Mouse (Mus musculus) inflammation-experienced regulatory T-cells, adult 16 weeks (primary cell): ENCODE data around the gene Serf1. TPM values are rescaled to one million over a fixed set of nuclear protein-coding genes. Genes with fewer than 3 reads are reported as not detected.

Experiments
- polyA plus RNA-seq: library from polyadenylated mRNA; unstranded; fragments of 100-300 nt; shearing (Covaris generic); gene quantifications from one replicate; pipeline ENCODE4 v1.2.1, GENCODE M21; 2017

The Serf1 gene
- 4.5 TPM for polyA plus RNA-seq

DNA sequence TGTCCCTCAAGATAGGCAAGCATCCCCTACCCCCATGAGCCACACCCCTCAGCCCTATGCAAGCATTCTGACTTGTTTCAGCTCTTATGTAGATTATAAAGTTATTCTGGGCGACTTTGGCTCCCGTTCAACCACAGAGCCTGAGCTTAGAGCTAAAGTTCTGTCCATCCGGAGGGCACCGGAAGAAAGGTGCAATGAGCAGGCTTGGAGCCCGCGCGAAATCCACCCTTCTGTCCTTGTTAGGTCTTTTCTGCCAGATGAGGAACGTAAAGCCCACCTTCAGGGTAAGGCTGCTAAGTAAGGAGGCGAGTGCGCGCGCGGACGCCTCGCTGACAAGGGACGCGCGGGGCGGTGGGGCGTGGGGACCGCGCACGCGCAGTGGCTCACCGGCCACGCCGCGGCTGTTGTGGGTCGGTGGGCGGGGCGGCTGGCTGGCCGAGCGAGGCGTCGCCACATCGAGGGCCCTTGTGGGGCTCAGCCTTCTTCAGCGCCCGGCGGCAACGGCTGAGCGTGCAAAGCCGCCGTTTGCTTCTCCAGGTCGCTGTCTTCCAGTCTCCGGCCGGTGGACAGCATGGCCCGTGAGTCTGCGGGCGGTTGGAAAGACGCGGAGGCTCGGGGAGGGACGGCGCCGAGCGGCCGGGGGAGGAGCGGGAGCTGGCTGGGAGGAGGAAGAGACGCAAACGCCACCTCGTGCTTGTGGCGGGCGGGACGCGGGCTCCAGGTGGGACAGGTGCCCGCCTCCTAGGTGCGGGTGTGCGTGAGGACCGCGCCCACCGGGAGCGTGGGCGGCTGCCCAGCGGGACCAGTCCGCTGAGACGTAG lies at the start of gene Serf1:
Gene Serf1, plus strand, starts transcription at position 361 of the 821 bp plus-strand sequence.

GRCm38 (mm10) chr13:100103748-100104254 lies 4.0 kb upstream of the Serf1 start, which contains the start of gene Bdp1:
Gene Bdp1 (minus strand): TSS chr13:100104070.

DNA sequence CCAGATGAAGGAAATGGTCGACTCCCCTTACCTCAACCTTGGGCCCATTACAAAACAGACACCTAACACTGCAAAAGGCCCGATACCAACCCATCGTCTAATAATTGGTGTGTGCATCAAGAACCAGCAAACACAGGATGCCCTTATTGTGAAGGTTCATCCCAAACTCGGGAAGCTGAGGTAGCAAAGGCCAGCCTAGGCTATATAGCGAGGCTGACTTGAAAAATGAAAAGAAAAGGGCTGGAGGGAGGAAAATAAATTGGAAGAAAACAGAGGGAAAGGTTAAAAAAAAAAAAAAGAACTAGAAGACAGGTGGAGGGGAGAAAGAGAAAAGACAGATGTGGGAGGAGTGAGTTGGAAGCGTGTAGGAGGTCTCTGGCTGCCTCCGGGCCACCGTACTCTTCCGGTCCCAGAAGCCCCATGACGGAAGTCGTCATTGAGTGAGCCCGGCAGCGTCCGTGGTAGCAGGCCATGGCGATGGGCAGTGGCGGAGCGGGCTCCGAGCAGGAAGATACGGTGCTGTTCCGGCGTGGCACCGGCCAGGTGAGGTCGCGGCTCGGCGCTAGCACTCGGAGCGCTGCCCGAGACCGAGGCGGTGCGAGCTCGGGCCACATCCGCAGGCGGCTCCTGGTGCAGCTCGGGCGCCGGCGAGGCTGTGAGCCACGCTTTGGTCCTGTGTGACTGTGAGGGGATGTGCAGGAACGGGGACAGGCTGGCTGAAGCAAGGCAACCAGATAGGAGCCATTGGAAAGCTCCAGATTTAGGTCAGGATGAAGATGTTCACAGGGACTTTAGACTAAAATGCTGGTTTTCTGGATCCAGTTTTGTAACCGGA lies 16.8 kb downstream of the Serf1 start, which contains the start of gene Smn1:
Gene Smn1, plus strand, starts transcription at position 430 of the 835 bp plus-strand sequence.

Other genes with a start within 250 kb of the Serf1 start
- gene Cartpt, start 206.9 kb upstream of the Serf1 start, polyA plus RNA-seq = not detected
- 17.9 TPM for gene Mccc2, start 92.4 kb upstream of the Serf1 start, polyA plus RNA-seq
- 70.3 TPM for gene Bdp1, start 3.9 kb upstream of the Serf1 start, polyA plus RNA-seq
- gene Smn1, start 16.8 kb downstream of the Serf1 start, polyA plus RNA-seq = 45.7 TPM
- 13.6 TPM for gene Naip2, start 94.1 kb downstream of the Serf1 start, polyA plus RNA-seq
- gene Naip5, start 138.3 kb downstream of the Serf1 start, polyA plus RNA-seq = 32.0 TPM
- 13.7 TPM for gene Naip6, start 209.7 kb downstream of the Serf1 start, polyA plus RNA-seq